Mouse (Mus musculus) neural tube, embryonic 15.5 days (tissue): ENCODE data around the gene Rev3l. TPM values are rescaled to one million over a fixed set of nuclear protein-coding genes. Genes with fewer than 3 reads are reported as not detected.
A peak's percentile ranks its signal among the peaks of the same experiment; 100 is the strongest.

ENCODE experiments used
- ATAC-seq: fragments of 200-750 bp; cut with Nextera tagmentation; 2 replicates; pipeline ENCODE4 v1.8.0; 2017; ENCODE audit warnings: mild to moderate bottlenecking, moderate TSS enrichment, moderate library complexity; ENCODE audit not compliant: low FRiP score
- H3K27ac ChIP-seq: fragments of 300-500 bp; sonication (generic); replicated peaks from 2 replicates; pipeline ENCODE4 v1.5.1; 2015; ENCODE audit warnings: mild to moderate bottlenecking, inconsistent platforms
- H3K27me3 ChIP-seq: fragments of 300-500 bp; sonication (generic); replicated peaks from 2 replicates; pipeline ENCODE4 v1.6.1; 2015; ENCODE audit warnings: inconsistent platforms
- H3K36me3 ChIP-seq: fragments of 300-500 bp; sonication (generic); 2 replicates; pipeline ENCODE4 v1.6.1; 2015; ENCODE audit warnings: inconsistent platforms
- H3K4me1 ChIP-seq: fragments of 300-500 bp; sonication (generic); 2 replicates; pipeline ENCODE4 v1.6.1; 2015; ENCODE audit warnings: inconsistent platforms
- H3K4me2 ChIP-seq: fragments of 300-500 bp; sonication (generic); 2 replicates; pipeline ENCODE4 v1.6.1; 2015; ENCODE audit warnings: inconsistent platforms, mild to moderate bottlenecking, moderate library complexity
- H3K4me3 ChIP-seq: fragments of 300-500 bp; sonication (generic); replicated peaks from 2 replicates; pipeline ENCODE4 v1.5.1; 2015; ENCODE audit warnings: mild to moderate bottlenecking, inconsistent platforms
- H3K9ac ChIP-seq: fragments of 300-500 bp; sonication (generic); replicated peaks from 2 replicates; pipeline ENCODE4 v1.6.1; 2015; ENCODE audit warnings: mild to moderate bottlenecking, inconsistent platforms
- H3K9me3 ChIP-seq: fragments of 300-500 bp; sonication (generic); replicated peaks from 2 replicates; pipeline ENCODE4 v1.6.1; 2016; ENCODE audit warnings: inconsistent platforms
- WGBS: fragments of 180-500 bp; shearing (Covaris S2); methylation state at CpG from one replicate; pipeline ENCODE4 v1.1.7; 2015; ENCODE audit warnings: mixed read lengths; 5-methylcytosine and 5-hydroxymethylcytosine counted together
- polyA plus RNA-seq: library from polyadenylated mRNA; unstranded; fragments of >200 nt; fragmentation: Nextera tagmentation; extraction: Ambion mirVana; gene quantifications from 2 replicates; pipeline ENCODE4 v1.2.1, GENCODE M21; 2015

The Rev3l gene
- polyA plus RNA-seq, 1 experiment from 2014 or later: 38.1 TPM

GRCm38 (mm10) chr10:39732266-39733100 lies 565 bp downstream of the Rev3l start:
- Histone ChIP-seq H3K4me2 (peak overlapping the region; percentile 57), H3K27ac (peak overlapping the region; percentile 100), H3K27me3 (no peaks in the 10 kb centered on the region), H3K4me1 (peaks cover 13% of the 10 kb centered on the region), H3K4me3 (peak overlapping the region; percentile 81), H3K9ac (peak overlapping the region; percentile 98), H3K36me3 (no peaks in the 10 kb centered on the region), H3K9me3 (no peaks in the 10 kb centered on the region)
- ATAC-seq: peak; percentile 67
- under 1% methylated on average over 58 of the region's 105 CpGs for WGBS

- H3K9ac ChIP-seq: peak overlapping the region; percentile 98
- peak overlapping the region; percentile 57 for H3K4me2 ChIP-seq
- WGBS: 0% methylated on average over 9 of the region's 9 CpGs
- H3K36me3 ChIP-seq: no peaks in the 10 kb centered on the region
- peak overlapping the region; percentile 81 for H3K4me3 ChIP-seq
- peak overlapping the region; percentile 100 for H3K27ac ChIP-seq
- ATAC-seq: no peak
- no peaks in the 10 kb centered on the region for H3K9me3 ChIP-seq
- no peaks in the 10 kb centered on the region for H3K27me3 ChIP-seq
- H3K4me1 ChIP-seq: peaks cover 16% of the 10 kb centered on the region
Observed at GRCm38 (mm10) chr10:39733101-39733399, 1.1 kb downstream of the Rev3l start.

GRCm38 (mm10) chr10:39733421-39733930 lies 1.6 kb downstream of the Rev3l start:
- no peaks in the 10 kb centered on the region for H3K27me3 ChIP-seq
- H3K4me1 ChIP-seq: peaks cover 16% of the 10 kb centered on the region
- no peaks in the 10 kb centered on the region for H3K36me3 ChIP-seq
- H3K4me2 ChIP-seq: peak overlapping the region; percentile 57
- peak overlapping the region; percentile 81 for H3K4me3 ChIP-seq
- ATAC-seq: no peak
- H3K27ac ChIP-seq: peak overlapping the region; percentile 100
- H3K9me3 ChIP-seq: no peaks in the 10 kb centered on the region
- peak overlapping the region; percentile 98 for H3K9ac ChIP-seq
- 7% methylated on average over 10 of the region's 10 CpGs for WGBS

- H3K4me3 ChIP-seq: no peak overlapping the region
- H3K4me2 ChIP-seq: 0 out of 2 replicates have a peak overlapping the region, but pooled peaks have one; percentile 13
- ATAC-seq: no peak
- no peak overlapping the region for H3K9ac ChIP-seq
- H3K27ac ChIP-seq: no peak overlapping the region
- H3K4me1 ChIP-seq: peaks cover 12% of the 10 kb centered on the region
- no peaks in the 10 kb centered on the region for H3K27me3 ChIP-seq
- no peaks in the 10 kb centered on the region for H3K9me3 ChIP-seq
- H3K36me3 ChIP-seq: no peaks in the 10 kb centered on the region
- WGBS: 77% methylated on average over 4 of the region's 4 CpGs
Observed at GRCm38 (mm10) chr10:39736187-39736586, 4.3 kb downstream of the Rev3l start.

GRCm38 (mm10) chr10:39742057-39742456 lies 10.1 kb downstream of the Rev3l start:
- no peaks in the 10 kb centered on the region for H3K36me3 ChIP-seq
- no peak for ATAC-seq
- peaks cover 3% of the 10 kb centered on the region; the same call in 1 of the 2 replicates for H3K4me1 ChIP-seq
- H3K27ac ChIP-seq: no peak overlapping the region
- no peak overlapping the region for H3K4me2 ChIP-seq
- H3K9ac ChIP-seq: no peak overlapping the region
- no peaks in the 10 kb centered on the region for H3K27me3 ChIP-seq
- no peak overlapping the region for H3K4me3 ChIP-seq
- WGBS: 68% methylated on average over 4 of the region's 4 CpGs
- H3K9me3 ChIP-seq: no peaks in the 10 kb centered on the region

DNA sequence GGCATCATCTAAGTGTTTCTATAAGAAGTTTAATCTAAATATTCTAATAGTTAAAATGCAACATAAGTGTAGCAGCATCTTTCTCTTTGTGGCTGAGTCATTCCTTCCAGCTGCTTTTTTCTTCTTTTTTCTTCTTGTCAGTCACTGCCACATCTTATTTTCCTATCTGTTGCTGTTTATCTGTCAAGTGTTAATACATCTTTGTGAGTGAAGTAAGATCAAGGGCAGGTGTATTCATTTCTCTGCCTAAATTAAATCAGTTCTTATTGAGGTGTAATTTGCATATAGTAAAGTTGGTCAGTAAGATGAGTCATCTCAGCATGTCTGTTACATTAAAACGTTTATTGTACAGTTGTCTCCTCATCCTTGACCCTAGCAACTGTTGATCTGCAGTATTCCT lies 32.8 kb downstream of the Rev3l start:
- ATAC-seq: no peak
- H3K36me3 ChIP-seq: no peaks in the 10 kb centered on the region
- no peak overlapping the region for H3K4me3 ChIP-seq
- H3K4me1 ChIP-seq: peaks cover 5% of the 10 kb centered on the region; the same call in 1 of the 2 replicates
- H3K4me2 ChIP-seq: no peak overlapping the region
- H3K27me3 ChIP-seq: no peaks in the 10 kb centered on the region
- WGBS: 88% methylated on average over 1 of the region's 1 CpGs
- no peak overlapping the region for H3K27ac ChIP-seq
- no peaks in the 10 kb centered on the region for H3K9me3 ChIP-seq
- H3K9ac ChIP-seq: no peak overlapping the region

DNA sequence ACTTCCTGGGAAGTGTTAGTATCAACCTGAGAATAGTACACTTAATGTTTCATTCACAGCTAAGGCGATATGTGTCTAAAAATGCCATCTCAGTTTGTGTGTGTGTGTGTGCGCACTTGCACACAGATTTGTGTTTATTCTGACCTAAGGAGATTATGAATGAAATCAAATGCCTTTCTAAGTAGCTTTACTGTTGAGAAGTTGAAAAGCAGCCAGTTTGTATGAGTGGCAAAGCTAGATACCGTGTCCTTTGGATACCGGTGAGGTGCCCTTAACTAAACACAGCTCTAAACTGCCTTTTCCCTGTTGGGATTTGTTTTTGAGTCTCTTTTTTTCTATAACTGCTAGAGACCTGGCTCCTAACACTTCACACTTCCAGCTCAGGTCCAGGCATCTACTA lies 34.8 kb downstream of the Rev3l start:
- WGBS: 80% methylated on average over 4 of the region's 4 CpGs
- no peak overlapping the region for H3K4me2 ChIP-seq
- H3K9ac ChIP-seq: no peak overlapping the region
- H3K4me1 ChIP-seq: peaks cover 5% of the 10 kb centered on the region; the same call in 1 of the 2 replicates
- no peak overlapping the region for H3K4me3 ChIP-seq
- no peak for ATAC-seq
- H3K27ac ChIP-seq: no peak overlapping the region
- no peaks in the 10 kb centered on the region for H3K36me3 ChIP-seq
- no peaks in the 10 kb centered on the region for H3K27me3 ChIP-seq
- H3K9me3 ChIP-seq: no peaks in the 10 kb centered on the region

GRCm38 (mm10) chr10:39772259-39772658 lies 40.3 kb downstream of the Rev3l start:
- no peak overlapping the region for H3K4me3 ChIP-seq
- no peak overlapping the region for H3K9ac ChIP-seq
- H3K36me3 ChIP-seq: no peaks in the 10 kb centered on the region
- no peak for ATAC-seq
- no peak overlapping the region for H3K4me2 ChIP-seq
- no peaks in the 10 kb centered on the region for H3K9me3 ChIP-seq
- 78% methylated on average over 2 of the region's 2 CpGs for WGBS
- H3K27ac ChIP-seq: no peak overlapping the region
- H3K4me1 ChIP-seq: no peaks in the 10 kb centered on the region
- H3K27me3 ChIP-seq: no peaks in the 10 kb centered on the region

DNA sequence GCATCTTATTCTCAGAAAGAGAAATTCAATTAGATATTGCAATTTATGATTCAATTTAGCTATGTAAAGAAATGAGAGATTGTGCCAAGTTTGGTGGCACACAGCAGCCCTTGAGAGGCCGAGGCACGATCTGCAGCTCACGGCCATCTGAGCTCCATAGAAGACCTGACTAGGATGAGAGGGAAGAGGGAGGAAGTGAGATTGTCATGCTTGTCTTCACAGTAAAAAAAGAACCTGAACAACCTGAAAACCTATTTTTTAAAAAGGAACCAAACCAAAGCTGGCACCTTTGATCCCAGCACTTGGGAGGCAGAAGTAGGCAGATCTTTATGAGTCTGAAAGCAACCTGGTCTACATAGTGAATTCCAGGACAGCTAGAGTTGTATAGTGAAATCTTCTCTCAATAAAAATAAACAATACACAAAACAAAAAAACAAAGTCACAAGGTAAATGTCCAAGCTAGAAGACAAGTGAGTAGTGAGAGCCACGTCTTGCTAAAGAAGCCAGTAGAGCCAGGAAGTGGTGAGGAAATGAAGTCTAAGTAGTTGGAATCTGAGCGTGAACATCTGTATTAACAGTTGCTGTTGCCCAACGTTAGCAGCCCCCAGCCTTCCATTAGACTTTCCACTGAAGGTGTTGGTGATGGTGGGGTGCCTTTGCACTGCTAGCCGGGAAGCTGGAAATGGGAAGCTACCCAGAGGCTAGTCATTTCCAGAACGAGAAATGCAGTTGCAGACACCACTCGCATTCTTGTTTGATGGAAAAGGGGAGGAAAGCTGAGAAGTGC lies 42.2 kb downstream of the Rev3l start:
- no peak for ATAC-seq
- no peak overlapping the region for H3K4me2 ChIP-seq
- H3K36me3 ChIP-seq: no peaks in the 10 kb centered on the region
- no peaks in the 10 kb centered on the region for H3K9me3 ChIP-seq
- H3K27me3 ChIP-seq: no peaks in the 10 kb centered on the region
- no peaks in the 10 kb centered on the region for H3K4me1 ChIP-seq
- H3K27ac ChIP-seq: no peak overlapping the region
- H3K9ac ChIP-seq: no peak overlapping the region
- H3K4me3 ChIP-seq: no peak overlapping the region
- 80% methylated on average over 9 of the region's 9 CpGs for WGBS

DNA sequence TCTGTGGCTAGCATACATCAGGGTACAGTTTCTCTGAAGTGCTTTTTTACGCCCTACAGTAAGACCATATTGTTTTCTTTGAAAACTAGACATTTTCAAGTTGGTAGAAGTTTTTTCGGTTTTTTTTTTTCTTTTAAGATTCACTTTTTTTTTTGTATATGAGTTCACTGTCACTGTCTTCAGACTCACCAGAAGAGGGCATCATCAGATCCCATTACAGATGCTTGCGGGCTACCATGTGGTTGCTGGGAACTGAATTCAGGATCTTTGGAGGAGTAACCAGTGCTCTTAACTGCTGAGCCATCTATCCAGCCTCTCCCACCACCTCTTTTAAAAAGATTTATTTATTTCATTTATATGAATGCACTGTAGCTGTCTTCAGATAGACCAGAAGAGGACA lies 45.0 kb downstream of the Rev3l start:
- ATAC-seq: no peak
- Histone ChIP-seq H3K9me3 (no peaks in the 10 kb centered on the region), H3K4me2 (no peak overlapping the region), H3K36me3 (no peaks in the 10 kb centered on the region), H3K4me3 (no peak overlapping the region), H3K27ac (no peak overlapping the region), H3K27me3 (no peaks in the 10 kb centered on the region), H3K9ac (no peak overlapping the region), H3K4me1 (no peaks in the 10 kb centered on the region)
- 89% methylated on average over 3 of the region's 3 CpGs for WGBS

DNA sequence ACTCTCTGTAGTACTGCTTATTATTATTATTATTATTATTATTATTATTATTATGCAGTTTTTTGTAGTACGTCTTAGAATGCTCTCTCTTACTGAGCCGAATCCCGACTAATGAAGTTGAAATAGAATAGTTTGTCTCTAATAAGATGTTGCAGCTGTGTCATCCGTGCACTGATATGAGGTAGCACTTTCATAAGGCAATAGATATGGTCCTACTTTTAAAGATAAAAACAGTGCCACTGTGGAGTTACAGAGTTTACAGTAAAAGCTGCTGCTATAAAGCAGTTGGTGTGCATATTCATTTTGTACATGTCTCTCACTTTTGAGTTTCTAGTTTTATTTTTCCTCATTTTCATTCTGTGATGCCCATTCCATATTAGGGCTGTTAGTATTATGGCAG lies 46.4 kb downstream of the Rev3l start:
- H3K9me3 ChIP-seq: no peaks in the 10 kb centered on the region
- H3K36me3 ChIP-seq: no peaks in the 10 kb centered on the region
- H3K4me3 ChIP-seq: no peak overlapping the region
- no peaks in the 10 kb centered on the region for H3K27me3 ChIP-seq
- 88% methylated on average over 4 of the region's 4 CpGs for WGBS
- ATAC-seq: no peak
- H3K27ac ChIP-seq: no peak overlapping the region
- no peaks in the 10 kb centered on the region; the same call in 1 of the 2 replicates for H3K4me1 ChIP-seq
- H3K9ac ChIP-seq: no peak overlapping the region
- H3K4me2 ChIP-seq: no peak overlapping the region

- no peak overlapping the region for H3K4me3 ChIP-seq
- no peaks in the 10 kb centered on the region for H3K9me3 ChIP-seq
- no peak for ATAC-seq
- H3K36me3 ChIP-seq: peaks cover 14% of the 10 kb centered on the region; the same call in 1 of the 2 replicates
- H3K4me2 ChIP-seq: no peak overlapping the region
- no peak overlapping the region for H3K27ac ChIP-seq
- no peaks in the 10 kb centered on the region for H3K27me3 ChIP-seq
- H3K9ac ChIP-seq: no peak overlapping the region
- WGBS: 88% methylated on average over 3 of the region's 3 CpGs
- no peaks in the 10 kb centered on the region; the same call in 1 of the 2 replicates for H3K4me1 ChIP-seq
Observed at GRCm38 (mm10) chr10:39785241-39785640, 53.3 kb downstream of the Rev3l start.
